Mouse (Mus musculus) embryo, embryonic 10.5 days (tissue): ENCODE results near the gene Runx1.

Experiments used
- DNase-seq: peaks from one replicate; pipeline ENCODE4 v3.0.0-alpha.2; 2015; ENCODE audit warnings: low spot score

Gene Runx1

GRCm38 (mm10) chr16:92825908-92826650, at the start of gene Runx1:
Gene Runx1 (minus strand): TSS chr16:92826149.
- no peak for DNase-seq

- no peak for DNase-seq
Observed at GRCm38 (mm10) chr16:92874015-92874414, 48.1 kb upstream of the Runx1 start.

- DNase-seq, result no peak
Observed at GRCm38 (mm10) chr16:92871728-92872127, 45.8 kb upstream of the Runx1 start.

- DNase-seq, result no peak
Observed at GRCm38 (mm10) chr16:92868550-92868949, 42.6 kb upstream of the Runx1 start.

GRCm38 (mm10) chr16:92867261-92867935, 41.4 kb upstream of the Runx1 start:
- DNase-seq, result no peak

- DNase-seq, result no peak
Observed at GRCm38 (mm10) chr16:92865314-92865713, 39.4 kb upstream of the Runx1 start.

GRCm38 (mm10) chr16:92864191-92864590, 38.2 kb upstream of the Runx1 start:
- no peak for DNase-seq

- DNase-seq, result no peak
Observed at GRCm38 (mm10) chr16:92863179-92863578, 37.2 kb upstream of the Runx1 start.

GRCm38 (mm10) chr16:92862430-92862829, 36.5 kb upstream of the Runx1 start:
- DNase-seq, result no peak

GRCm38 (mm10) chr16:92861571-92861970, 35.6 kb upstream of the Runx1 start:
- no peak for DNase-seq

- no peak for DNase-seq
Observed at GRCm38 (mm10) chr16:92860649-92861048, 34.7 kb upstream of the Runx1 start.

GRCm38 (mm10) chr16:92856779-92857178, 30.8 kb upstream of the Runx1 start:
- DNase-seq, result no peak

GRCm38 (mm10) chr16:92852276-92852675, 26.3 kb upstream of the Runx1 start:
- DNase-seq, result no peak

GRCm38 (mm10) chr16:92850416-92850815, 24.5 kb upstream of the Runx1 start:
- no peak for DNase-seq

- no peak for DNase-seq
Observed at GRCm38 (mm10) chr16:92847762-92848300, 21.9 kb upstream of the Runx1 start.

- peak; percentile 47 for DNase-seq
Observed at GRCm38 (mm10) chr16:92845244-92846225, 19.6 kb upstream of the Runx1 start.

GRCm38 (mm10) chr16:92838709-92839108, 12.8 kb upstream of the Runx1 start:
- DNase-seq, result no peak

- DNase-seq, result no peak
Observed at GRCm38 (mm10) chr16:92831341-92831740, 5.4 kb upstream of the Runx1 start.

GRCm38 (mm10) chr16:92830479-92830878, 4.5 kb upstream of the Runx1 start:
- no peak for DNase-seq

- DNase-seq, result no peak
Observed at GRCm38 (mm10) chr16:92828308-92828862, 2.4 kb upstream of the Runx1 start.

- peak; percentile 35 for DNase-seq
Observed at GRCm38 (mm10) chr16:92827663-92828307, 1.8 kb upstream of the Runx1 start.
